Mouse (Mus musculus) telencephalon, adult 2 months (tissue): ENCODE measurements at regions not wholly inside any gene's neighbourhood (a gene's known extent, or its start where the extent isn't known, plus 50 kb on each side); places are given as distances from the start of the nearest gene placed in this dataset.

Experiments used
- DNase-seq: peaks from one replicate; pipeline ENCODE4 v3.0.0-alpha.2; 2011; ENCODE audit warnings: low read depth, low spot score

GRCm38 (mm10) chr13:39351606-39352005 is 390.9 kb upstream of the Slc35b3 start:
- no peak for DNase-seq

- no peak for DNase-seq
Measured at GRCm38 (mm10) chr13:39350668-39351067, 390.0 kb upstream of the Slc35b3 start.

GRCm38 (mm10) chr13:39347761-39348160 is 387.1 kb upstream of the Slc35b3 start:
- DNase-seq: no peak

GRCm38 (mm10) chr13:39334874-39335273 is 374.2 kb upstream of the Slc35b3 start:
- no peak for DNase-seq

GRCm38 (mm10) chr13:39329794-39330193 is 369.1 kb upstream of the Slc35b3 start:
- no peak for DNase-seq

- no peak for DNase-seq
Measured at GRCm38 (mm10) chr13:39326176-39326575, 365.5 kb upstream of the Slc35b3 start.

GRCm38 (mm10) chr13:39321111-39321510 is 360.4 kb upstream of the Slc35b3 start:
- no peak for DNase-seq

GRCm38 (mm10) chr13:39309758-39310157 is 349.1 kb upstream of the Slc35b3 start:
- no peak for DNase-seq

GRCm38 (mm10) chr13:39307845-39308244 is 347.2 kb upstream of the Slc35b3 start:
- no peak for DNase-seq

GRCm38 (mm10) chr13:39306851-39307250 is 346.2 kb upstream of the Slc35b3 start:
- DNase-seq: no peak

GRCm38 (mm10) chr13:39297129-39297528 is 336.5 kb upstream of the Slc35b3 start:
- DNase-seq: peak; percentile 4

GRCm38 (mm10) chr13:39290216-39290960 is 329.7 kb upstream of the Slc35b3 start:
- peak; percentile 19 for DNase-seq

GRCm38 (mm10) chr13:39282272-39282671 is 321.6 kb upstream of the Slc35b3 start:
- DNase-seq: no peak

GRCm38 (mm10) chr13:39278101-39278500 is 317.4 kb upstream of the Slc35b3 start:
- no peak for DNase-seq

- DNase-seq: no peak
Measured at GRCm38 (mm10) chr13:39266024-39266423, 305.3 kb upstream of the Slc35b3 start.

- DNase-seq: no peak
Measured at GRCm38 (mm10) chr13:39256708-39257107, 296.0 kb upstream of the Slc35b3 start.

GRCm38 (mm10) chr13:39255338-39255737 is 294.7 kb upstream of the Slc35b3 start:
- DNase-seq: no peak

GRCm38 (mm10) chr13:39252591-39252990 is 291.9 kb upstream of the Slc35b3 start:
- DNase-seq: no peak

- no peak for DNase-seq
Measured at GRCm38 (mm10) chr13:39250096-39250495, 289.4 kb upstream of the Slc35b3 start.

- DNase-seq: peak; percentile 51
Measured at GRCm38 (mm10) chr13:39226829-39227228, 266.2 kb upstream of the Slc35b3 start.

GRCm38 (mm10) chr13:39225651-39226050 is 265.0 kb upstream of the Slc35b3 start:
- DNase-seq: no peak

GRCm38 (mm10) chr13:39211076-39211475 is 250.4 kb upstream of the Slc35b3 start:
- DNase-seq: no peak

- peak; percentile 19 for DNase-seq
Measured at GRCm38 (mm10) chr13:39183715-39184179, 223.1 kb upstream of the Slc35b3 start.

- DNase-seq: no peak
Measured at GRCm38 (mm10) chr13:39161980-39162379, 201.3 kb upstream of the Slc35b3 start.
